Mouse (Mus musculus) embryo, embryonic 11.5 days (tissue): ENCODE measurements around the gene Lig4.

Experiments used
- DNase-seq: peaks from one replicate; pipeline ENCODE4 v3.0.0-alpha.2; 2012; ENCODE audit warnings: low read depth, low spot score

Lig4 gene

GRCm38 (mm10) chr8:9932711-9933110 is 44.8 kb downstream of the Lig4 start:
- DNase-seq: no peak

- no peak for DNase-seq
These were observed 47.6 kb downstream of the Lig4 start for GRCm38 (mm10) chr8:9929746-9930445.
